Mouse (Mus musculus): ENCODE measurements around the gene Cox8a. TPM values are rescaled to one million over a fixed set of nuclear protein-coding genes. Genes with fewer than 3 reads are reported as not detected.

Cox8a gene
- polyA plus RNA-seq (2017; shearing (Covaris generic)) = 100 to 1,000 TPM; 223 to 296 TPM

DNA sequence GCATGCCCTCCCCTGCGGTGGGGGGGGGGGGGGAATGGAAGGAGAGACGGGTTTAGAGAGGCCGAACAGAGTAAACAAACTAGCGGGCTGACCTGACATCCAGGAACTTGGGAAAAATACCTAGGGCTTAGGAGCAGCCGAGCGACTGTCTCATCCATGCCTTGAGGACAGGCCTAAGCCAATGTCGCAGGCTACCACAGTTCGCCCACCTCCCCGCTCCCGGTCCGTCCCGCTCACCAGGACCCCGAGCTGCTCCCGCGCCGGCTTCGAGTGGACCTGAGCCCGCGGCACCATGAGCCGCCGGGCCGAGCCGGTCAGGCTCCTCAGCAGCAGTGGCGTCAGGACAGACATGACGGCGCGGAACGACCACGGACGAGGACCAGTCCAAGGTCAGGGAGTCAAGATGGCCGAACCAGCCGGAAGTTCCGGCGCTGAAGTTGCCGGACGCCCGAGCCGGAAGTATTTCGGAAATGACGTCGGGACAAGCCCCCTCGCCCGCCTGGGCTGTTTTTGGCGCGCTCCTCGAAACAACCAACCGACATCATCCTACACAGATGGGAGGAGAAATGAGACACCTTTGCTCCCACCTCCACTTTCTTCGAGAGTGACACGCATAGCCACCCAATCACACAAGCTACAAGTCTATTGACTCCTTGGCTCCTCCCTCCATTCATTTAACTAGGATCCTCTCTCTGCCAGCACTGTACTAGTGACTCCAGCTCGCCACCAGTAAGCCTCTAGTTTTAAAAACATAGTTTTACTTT is at the start of gene Cox8a:
Cox8a (minus strand) TSS at position 455 of the 764 bp plus-strand sequence.
- ATAC-seq = peak; percentile 100

DNA sequence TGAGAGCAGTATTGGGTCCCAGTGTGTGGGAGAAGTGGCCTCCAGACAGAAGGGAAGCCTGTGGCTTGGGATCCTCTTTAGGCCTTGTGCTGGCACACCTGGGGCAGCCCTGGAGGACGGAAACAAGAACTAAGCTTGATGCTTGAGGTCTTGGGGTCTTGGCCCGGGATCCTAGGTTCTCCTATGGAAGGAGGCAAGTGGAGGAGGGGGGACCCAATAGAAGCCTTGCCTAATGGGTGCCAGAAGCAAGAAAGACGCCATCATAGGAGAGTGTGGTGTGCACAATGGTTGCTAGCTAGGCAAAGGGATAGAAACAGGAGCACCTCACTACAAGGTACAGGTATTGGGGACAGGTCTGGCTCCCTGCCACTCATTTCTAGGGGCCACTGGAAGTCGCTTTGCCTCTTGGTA is 49.0 kb upstream of the Cox8a start:
- ATAC-seq = no peak

DNA sequence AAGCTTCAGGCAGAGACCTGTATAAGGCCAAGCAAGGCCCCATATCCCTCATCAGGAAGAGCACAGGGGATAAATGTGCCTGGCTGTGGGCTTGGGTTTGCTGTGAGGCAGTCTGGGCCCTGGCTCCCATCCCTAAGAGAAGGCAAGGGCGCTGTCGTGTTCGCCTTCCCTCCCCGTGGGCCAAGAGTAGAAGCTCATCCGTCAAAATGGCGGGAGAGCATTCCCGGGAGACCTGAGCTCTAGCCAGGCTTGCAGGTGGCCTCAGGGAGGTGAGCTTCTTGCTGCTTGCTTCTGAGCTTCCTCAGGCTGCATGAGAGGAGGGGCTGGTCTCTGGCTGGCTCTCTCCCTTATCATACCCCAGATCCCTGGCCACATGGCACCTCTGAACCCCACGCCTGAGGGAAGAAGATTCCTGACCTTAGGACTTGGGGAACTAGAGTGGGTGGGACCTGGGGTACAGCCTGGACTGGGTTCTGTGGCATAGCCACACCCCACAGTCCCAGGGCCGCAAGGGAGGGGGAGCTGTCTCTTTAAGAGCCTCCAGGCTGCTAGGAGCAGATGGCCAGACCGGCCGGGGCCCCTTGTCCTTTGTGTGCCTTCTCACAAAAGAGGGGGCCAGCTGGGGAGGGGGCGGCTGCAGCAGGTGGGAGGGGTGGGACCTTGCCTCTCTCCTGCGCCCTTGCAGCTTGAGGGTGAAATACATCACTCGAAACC is 48.2 kb upstream of the Cox8a start:
- ATAC-seq = no peak

DNA sequence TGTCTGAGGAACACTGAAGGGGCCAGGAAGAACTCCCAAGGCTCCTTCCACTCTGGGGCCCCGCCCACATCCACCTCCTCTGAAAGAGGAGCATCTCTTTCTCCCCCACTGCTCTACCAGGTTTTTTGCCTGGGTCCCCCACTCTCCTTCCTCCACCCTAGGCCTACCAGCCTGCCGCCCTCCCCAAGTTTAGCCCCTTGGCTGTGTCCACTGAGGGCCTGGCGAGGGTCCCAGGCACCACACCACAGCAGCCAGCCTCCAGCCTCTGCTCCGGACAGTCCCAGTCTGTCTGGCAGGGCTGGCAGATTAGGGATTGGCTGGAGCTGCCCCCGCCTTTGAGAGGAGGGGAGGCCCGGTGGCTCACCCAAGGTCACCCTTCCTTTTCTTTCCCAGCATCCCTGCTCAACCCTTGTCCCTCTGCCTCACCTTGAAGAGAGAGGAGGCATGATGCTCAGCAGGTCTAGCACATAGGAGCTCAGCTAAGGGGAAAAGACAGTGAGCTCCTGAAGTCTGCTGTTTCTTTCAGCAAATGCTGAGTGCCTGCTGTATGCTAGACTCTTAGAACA is 47.4 kb upstream of the Cox8a start:
- no peak for ATAC-seq

DNA sequence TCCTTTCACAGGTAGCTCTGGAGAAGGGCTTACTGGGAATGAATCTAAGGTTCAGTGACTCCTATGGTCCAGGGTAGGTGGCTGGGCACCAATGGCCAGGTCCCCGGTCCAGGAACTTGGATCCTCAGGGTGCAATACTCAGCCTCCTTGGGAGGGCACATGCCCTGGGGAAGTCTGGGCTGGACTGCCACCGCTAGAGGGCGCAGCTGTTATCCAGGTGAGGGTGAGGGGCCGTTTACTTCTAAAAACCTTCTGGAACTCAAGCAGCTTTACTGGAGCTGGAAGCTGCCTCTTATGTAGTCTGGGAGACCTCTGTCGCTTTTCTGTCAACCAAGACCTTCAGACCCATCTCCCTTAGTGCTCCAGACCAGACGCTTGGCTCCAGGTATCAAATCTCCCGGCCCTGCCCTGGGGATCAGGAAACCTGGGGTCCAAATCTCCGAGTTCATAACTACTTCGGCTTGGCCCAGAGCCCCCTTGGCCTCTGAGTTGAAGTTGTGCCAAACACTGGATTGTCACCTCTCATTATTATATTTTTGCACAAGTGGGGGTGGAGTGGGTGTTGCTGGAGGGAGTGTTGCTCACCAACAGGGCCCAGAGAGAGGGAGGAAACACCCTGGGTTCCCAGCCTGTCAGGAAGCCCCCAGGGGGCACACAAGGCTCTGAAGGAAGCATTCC is 46.8 kb upstream of the Cox8a start:
- ATAC-seq = peak; percentile 61

DNA sequence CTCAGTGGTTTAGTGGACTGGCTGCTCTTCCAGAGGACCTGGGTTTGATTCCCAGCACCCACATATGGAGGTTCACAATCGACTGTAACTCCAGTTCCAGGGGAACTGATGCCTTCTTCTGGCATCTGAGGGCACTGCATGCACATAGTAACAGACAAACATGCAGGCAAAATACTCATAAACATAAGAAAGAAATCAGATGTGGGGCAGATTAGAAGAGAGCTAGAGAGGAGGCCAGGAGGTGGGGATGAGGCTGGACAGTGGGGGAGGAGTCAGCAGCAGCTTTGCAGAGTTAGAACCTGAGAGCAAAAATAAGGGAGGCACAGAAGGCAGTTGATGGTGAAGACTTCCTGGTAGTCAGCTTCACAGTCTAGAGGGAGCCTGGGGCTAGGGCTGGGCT is 45.2 kb upstream of the Cox8a start:
- ATAC-seq = no peak

DNA sequence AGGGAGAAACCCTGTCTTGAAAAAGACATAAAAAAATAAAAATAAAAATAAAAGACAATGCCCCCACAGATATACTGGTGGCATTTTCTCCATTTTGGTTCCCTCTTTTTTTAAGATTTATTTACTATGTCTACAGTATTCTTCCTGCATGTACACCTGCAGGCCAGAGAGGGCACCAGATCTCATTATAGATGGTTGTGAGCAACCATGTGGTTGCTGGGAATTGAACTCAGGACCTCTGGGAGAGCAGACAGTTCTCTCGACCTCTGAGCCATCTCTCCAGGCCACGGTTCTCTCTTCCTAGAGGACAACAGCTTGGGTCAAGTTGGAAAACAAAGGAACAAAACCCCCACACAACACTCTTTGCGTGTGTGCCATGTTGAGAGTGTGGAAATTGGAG is 44.5 kb upstream of the Cox8a start:
- ATAC-seq = no peak

DNA sequence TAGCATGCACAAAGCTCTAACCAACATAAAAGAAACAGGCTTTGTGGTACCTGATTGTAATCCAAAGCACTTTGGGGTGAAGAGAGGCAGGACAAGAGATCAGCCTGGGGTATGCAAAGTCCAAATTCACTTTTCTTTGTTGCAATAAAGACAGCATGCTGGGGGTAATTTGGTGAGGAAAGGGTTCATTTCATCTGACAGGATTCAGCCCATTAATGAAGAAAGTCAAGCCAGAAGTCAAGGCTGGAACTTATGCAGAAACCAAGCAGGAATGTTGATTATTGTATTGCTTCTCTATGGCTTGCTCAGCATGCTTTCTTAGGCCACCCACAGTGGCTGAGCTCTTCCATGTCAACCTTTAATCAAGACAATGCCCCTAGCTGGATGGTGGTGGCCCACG is 44.1 kb upstream of the Cox8a start:
- ATAC-seq = no peak

DNA sequence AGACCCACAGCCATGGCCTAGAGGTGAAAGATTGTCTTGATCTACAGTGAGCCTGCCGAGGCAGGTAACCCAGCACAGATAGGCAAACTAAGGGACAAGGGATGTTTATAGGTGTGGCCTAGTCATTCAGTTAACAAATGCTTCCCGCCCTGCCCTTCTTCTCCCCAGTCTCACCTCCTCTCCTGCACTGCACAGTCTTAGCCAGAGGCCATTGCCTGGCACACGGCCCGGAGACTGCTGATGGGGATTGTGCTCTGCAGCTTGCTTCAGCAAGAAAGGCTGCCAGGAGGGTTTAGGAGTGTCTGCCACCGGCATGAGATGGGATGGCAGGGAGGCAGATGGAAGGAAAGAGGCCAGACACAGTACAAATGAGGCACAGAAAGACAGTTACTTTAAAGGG is 40.5 kb upstream of the Cox8a start:
- ATAC-seq = no peak

DNA sequence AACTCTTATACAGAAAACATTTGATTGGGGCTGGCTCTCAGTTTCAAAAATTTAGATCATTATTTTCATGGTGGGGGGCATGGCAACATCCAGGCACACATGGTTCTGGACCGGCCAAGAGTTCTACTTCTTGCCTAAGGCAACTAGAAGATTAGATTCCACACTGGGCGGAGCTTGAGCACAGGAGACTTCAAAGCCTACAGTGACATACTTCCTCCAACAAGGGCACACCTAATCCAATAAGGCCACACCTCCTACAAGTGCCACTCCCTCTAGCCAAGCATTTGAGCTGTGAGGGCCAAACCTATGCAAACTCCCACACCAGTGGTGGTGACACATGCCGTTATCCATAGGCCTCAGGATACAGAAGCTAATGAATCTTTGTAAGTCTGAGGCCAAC is 28.6 kb upstream of the Cox8a start:
- no peak for ATAC-seq

DNA sequence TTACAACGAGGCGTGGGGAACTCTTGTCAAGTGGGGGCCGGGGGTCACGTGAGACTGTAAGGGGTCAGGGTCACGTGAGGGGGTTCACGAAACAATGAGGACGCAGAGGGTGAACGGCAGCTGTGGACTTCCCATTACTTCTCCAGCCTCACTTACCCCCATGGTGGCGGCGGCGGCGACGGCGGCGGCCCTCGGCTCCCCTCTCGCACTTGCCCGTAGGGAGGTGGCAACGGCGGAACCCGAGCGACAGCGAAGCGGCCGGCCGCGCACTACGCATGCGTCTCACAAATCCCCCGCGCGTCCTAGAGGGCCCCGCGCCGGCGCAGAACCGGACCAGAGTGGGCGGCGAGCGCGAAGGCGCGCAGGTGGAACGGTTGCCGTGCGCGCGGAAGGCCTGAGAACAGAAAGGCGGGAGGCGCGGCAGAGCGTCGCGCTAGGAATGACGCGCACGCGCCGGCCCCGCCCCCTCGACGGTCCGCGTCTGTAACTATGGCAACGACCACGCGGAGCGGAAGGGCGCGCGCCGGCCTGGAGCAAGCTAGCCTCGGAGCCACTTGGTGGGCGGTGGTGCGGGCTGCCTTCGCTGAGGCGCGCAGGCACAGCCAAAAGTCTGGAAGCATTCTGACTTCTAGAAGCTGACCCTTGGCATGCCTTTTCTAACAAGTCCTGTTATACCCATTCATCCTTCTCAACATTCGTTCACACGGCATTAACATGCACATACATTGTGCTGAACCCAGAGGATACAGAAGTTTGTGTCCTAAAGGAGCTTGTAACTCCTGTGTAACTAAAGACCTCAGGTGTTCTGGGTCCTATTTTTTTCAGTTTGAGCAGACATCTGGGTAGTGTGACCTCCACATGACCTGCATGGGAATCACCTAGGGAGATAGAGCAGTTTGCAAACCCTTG is 23.6 kb upstream of the Cox8a start, which contains the start of gene Naa40:
Naa40 (minus strand) TSS at position 402 of the 909 bp plus-strand sequence.
- ATAC-seq = peak; percentile 95

DNA sequence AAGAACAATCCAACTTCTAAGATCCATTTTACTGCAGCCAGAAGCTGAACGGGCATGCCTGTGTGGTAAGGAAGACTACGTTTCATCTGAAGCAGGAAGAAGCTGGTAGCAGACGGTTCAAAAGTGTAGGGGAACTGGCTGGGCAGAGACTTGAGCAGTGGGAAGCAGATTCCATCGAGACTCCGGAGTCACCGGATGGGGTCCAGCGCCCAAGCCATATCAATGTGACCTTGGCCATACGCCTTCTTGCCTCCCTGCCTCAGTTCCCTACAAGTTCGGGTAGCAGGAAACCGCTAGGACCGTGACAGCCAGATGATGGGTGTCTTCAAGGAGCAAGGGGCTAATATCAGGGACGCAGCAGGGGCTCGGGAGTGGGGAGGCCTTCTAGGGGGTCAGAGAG is 22.9 kb upstream of the Cox8a start:
- no peak for ATAC-seq

DNA sequence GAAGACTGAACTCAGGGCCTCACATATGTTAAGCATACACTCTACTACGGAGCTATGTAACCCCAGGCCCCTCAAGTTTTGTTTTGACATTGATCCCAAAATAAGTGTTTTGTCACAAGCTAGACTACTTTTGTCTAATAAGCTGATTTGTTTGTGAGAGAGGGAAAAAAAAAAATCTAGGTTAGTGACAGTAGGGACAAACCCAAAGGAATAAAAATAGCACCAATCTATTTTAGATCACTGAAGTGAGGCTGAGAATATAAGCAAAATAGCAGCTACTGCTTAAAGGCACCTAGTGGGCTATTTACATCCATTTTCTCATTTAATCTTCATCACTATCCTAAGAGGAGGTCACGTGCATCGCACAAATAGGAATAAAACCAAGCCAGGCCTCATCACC is 22.2 kb upstream of the Cox8a start:
- no peak for ATAC-seq

DNA sequence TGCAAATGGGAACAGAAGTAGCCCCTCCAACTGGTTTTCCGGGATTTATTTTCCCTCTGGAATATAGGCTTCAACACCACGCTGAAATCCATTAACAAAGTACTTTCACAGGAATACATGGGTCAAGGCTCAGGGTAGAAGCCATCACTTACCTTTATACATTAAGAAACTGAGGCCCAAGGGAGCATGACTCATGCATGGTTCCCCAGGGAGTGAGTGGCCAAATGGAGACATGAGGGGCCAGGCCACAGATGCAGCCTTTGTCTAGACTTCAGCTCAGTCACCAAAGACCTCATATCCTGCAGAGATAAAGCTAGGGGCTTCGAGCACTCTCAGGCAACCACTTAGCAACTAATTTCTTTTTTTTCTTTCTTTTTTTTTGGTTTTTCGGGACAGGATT is 19.3 kb upstream of the Cox8a start:
- ATAC-seq = no peak

DNA sequence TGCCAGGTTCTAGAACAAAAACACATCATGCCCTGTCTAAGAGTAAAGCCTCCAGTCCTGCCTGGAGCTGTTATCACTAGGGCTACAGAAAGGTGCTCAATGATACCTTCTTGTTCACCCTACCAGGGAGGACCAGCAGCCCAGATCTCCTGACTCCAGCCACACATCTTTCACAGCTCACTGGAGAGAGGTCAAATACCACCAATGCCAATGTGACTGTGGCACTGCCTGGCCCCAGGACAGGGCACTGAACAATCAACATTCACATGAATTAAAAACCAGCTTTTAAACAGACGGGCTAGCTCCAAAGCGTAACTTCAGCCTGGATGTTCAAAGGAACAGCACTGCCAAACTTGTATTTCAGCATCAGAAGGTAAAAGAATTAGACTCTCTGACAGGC is 18.6 kb upstream of the Cox8a start:
- no peak for ATAC-seq

DNA sequence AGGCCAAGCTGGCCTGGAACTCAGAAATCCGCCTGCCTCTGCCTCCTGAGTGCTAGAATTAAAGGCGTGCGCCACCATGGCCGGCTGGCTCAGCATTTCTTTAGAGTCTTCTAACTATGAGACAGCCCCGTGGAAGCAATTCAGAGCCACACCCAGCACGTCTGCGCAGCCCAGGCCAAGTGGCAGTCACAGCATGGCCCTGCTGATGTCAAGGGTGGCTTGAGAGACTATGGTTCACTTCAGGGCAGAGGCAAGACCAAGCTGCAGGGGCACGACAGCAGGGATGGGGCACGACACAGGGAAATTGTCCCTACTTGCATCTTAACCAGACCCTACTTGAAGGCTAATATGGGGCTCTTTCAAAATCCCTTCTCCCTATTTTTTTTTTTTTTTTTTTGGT is 18.0 kb upstream of the Cox8a start:
- no peak for ATAC-seq

DNA sequence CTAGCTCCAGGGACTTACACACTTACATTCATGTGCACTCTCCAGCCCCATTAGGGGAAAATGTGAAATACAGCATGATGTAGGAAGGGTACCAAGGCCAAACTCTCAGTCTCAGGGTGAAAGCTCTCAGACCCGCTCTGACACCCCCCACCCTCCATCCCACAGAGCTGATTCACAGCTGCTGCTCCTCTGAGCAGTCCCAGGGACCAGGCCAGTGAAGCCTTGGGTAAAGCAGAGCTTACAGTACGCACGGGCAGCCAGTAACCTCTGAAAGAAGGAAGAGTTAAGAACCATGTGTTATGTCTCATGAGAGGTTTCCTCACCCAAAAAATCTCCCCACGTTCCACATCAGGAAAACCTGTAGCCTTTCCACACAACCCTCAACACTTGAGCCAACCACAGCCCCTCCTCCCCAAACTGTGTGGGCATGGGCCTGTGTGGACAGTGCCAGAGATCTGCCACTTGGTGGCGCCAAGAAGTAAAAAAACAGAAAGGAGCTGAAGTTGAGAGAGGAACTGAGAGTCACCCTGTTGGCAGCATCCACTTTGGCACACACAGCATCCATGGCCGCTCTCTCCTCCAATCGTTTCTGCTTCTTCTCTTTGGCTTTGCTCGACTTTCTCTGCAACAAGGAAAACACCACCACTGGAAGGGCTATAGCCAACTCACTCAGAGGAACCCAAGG is 17.3 kb upstream of the Cox8a start:
- ATAC-seq = peak; percentile 90

DNA sequence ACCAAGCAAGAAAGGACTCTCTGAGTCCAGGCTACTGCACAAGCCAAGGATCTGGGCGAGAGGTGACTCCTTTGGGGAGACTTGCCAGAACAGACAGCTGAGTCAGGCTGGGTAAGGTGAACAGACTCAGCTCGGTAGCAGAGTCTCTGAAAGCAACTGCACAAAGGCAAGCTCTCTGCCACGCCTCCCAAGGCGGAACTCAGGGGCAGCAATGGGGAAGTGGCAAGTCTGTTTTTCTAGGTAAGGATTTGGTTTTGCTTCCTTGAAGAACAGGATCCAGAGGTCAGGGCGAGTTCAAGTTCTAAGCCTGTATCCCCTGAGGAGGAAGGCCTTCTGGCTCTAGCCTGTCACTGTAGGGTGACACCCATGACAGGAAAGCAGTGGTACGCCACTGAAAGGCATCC is 9.1 kb upstream of the Cox8a start:
- ATAC-seq = no peak

DNA sequence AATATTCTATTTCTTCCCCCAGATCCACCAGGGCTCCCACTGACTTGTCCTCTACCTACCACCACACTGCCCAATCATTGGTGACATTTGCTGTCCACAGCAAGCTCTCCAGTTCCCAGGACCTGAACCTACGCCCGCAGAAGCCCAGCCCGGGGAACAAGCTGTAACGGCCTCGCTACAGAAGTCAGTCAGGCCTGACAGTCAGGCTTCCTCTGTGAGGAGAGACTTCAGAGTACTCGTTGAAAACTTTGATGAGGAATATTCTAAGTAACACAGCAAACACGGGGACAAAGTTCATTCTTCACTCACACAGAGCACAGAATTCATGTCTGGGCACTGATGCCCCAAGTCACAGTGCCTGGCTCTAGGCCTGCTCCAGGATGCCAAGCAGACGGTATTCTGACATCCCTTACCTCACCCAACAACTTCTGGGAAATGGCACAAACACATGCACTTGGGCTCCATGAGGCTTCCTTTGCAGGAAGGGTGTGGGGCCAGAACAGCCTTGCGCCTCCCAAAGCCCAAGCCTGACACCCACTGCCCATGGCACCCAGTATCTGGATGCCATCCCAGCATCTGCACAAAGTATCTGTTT is 7.8 kb upstream of the Cox8a start:
- ATAC-seq = no peak

DNA sequence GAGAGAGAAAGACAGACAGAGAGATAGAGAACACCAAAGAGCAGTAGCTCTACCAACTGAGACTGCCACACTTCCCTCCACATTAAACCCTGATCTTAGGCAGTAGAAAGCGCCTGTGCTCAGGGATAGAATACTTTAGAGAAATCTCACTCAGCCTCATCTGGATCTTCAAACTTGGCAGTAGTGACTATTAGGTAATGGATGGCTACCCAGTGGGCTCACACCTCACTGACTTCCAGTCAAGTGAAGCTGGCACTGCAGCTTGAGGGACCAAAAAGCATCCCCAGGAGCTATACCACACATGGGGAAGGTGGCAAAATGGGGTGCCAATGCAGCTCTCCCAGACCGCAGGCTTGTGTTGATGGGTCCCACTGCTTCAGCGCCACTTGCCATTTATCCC is 6.8 kb upstream of the Cox8a start:
- ATAC-seq = no peak

DNA sequence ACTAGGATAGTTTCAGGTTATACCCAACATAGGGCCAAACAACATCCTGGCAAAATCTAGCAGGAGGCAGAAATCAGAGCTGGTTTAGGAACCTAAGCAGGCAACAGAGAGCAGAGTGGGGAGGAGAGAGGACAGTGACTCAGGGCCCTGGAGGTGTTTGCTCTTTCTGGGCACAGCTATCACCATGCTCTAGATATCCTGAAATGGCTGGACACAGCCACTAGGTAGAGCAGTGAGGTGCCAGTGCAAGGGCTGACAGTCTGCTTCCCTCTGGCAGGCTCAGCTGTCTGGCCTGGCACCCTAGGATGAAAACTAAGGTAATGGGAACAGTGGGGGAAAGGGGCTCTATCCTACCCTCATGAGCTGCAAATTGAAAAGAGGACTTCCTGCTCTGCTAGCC is 6.1 kb upstream of the Cox8a start:
- ATAC-seq = no peak

Data from CD4-positive, CD25-positive, alpha-beta regulatory T cell, adult 4 months (primary cell).